Mouse (Mus musculus) erythroblast, embryonic 14.5 days (primary cell): ENCODE data around the gene Nav1. TPM values are rescaled to one million over a fixed set of nuclear protein-coding genes. Genes with fewer than 3 reads are reported as not detected.

ENCODE experiments used
- H3K27me3 ChIP-seq: 2 replicates; pipeline ENCODE4 v1.6.1; 2012; ENCODE audit warnings: inconsistent platforms; ENCODE audit not compliant: control insufficient read depth
- H3K36me3 ChIP-seq: 2 replicates; pipeline ENCODE4 v1.6.1; 2012; ENCODE audit warnings: mild to moderate bottlenecking, inconsistent platforms; ENCODE audit not compliant: control insufficient read depth
- H3K4me1 ChIP-seq: 2 replicates; pipeline ENCODE4 v1.6.1; 2012; ENCODE audit warnings: inconsistent platforms; ENCODE audit not compliant: control insufficient read depth
- H3K4me3 ChIP-seq: replicated peaks from 2 replicates; pipeline ENCODE3; 2012; ENCODE audit warnings: moderate library complexity, mild to moderate bottlenecking, inconsistent platforms
- H3K9me3 ChIP-seq: 2 replicates; pipeline ENCODE4 v1.6.1; 2012; ENCODE audit warnings: low read length, inconsistent platforms, mixed read lengths; ENCODE audit not compliant: control insufficient read depth
- GATA1 ChIP-seq: IDR thresholded peaks from 2 replicates; pipeline ENCODE4 v1.6.1; 2012; ENCODE audit warnings: low read length, inconsistent platforms, mixed read lengths
- TAL1 ChIP-seq: IDR thresholded peaks from 3 replicates; pipeline ENCODE4 v1.6.1; 2012; ENCODE audit warnings: low read length, inconsistent platforms, mixed read lengths
- polyA plus RNA-seq: library from polyadenylated mRNA; stranded (reverse); fragments of >175 nt; gene quantifications from 2 replicates; pipeline ENCODE4 v1.2.3, GENCODE M21; 2012

Nav1 gene
- polyA plus RNA-seq, 1 experiment, result 0.01 TPM

GRCm38 (mm10) chr1:135422772-135423171 lies 184.3 kb downstream of the Nav1 start:
- Histone ChIP-seq H3K36me3 (peaks cover 80% of the 10 kb centered on the region), H3K27me3 (no peaks in the 10 kb centered on the region), H3K4me1 (no peaks in the 10 kb centered on the region; the same call in 1 of the 2 replicates), H3K4me3 (no peak overlapping the region), H3K9me3 (no peaks in the 10 kb centered on the region)
- TF ChIP-seq TAL1, result no peak
- TF ChIP-seq GATA1, result no peak

- Histone ChIP-seq H3K4me1 (no peaks in the 10 kb centered on the region), H3K9me3 (no peaks in the 10 kb centered on the region), H3K36me3 (peaks cover 91% of the 10 kb centered on the region), H3K27me3 (no peaks in the 10 kb centered on the region), H3K4me3 (no peak overlapping the region)
- TF ChIP-seq TAL1 (no peak), GATA1 (no peak)
These were observed 193.1 kb downstream of the Nav1 start for GRCm38 (mm10) chr1:135413996-135414395.

- no peaks in the 10 kb centered on the region for H3K4me1 ChIP-seq
- H3K4me3 ChIP-seq, result no peak overlapping the region
- no peaks in the 10 kb centered on the region for H3K27me3 ChIP-seq
- peaks cover 88% of the 10 kb centered on the region for H3K36me3 ChIP-seq
- no peak for TF ChIP-seq TAL1
- no peak for TF ChIP-seq GATA1
- no peaks in the 10 kb centered on the region for H3K9me3 ChIP-seq
These were observed 195.0 kb downstream of the Nav1 start for GRCm38 (mm10) chr1:135412130-135412529.

GRCm38 (mm10) chr1:135410967-135411366 lies 196.1 kb downstream of the Nav1 start:
- H3K4me3 ChIP-seq, result no peak overlapping the region
- no peaks in the 10 kb centered on the region for H3K27me3 ChIP-seq
- no peaks in the 10 kb centered on the region for H3K9me3 ChIP-seq
- TF ChIP-seq TAL1, result no peak
- H3K36me3 ChIP-seq, result peaks cover 87% of the 10 kb centered on the region
- no peaks in the 10 kb centered on the region for H3K4me1 ChIP-seq

- no peaks in the 10 kb centered on the region for H3K9me3 ChIP-seq
- peaks cover 90% of the 10 kb centered on the region for H3K36me3 ChIP-seq
These were observed 198.1 kb downstream of the Nav1 start for GRCm38 (mm10) chr1:135408973-135409372.

GRCm38 (mm10) chr1:135405356-135405755 lies 201.7 kb downstream of the Nav1 start:
- Histone ChIP-seq H3K9me3 (no peaks in the 10 kb centered on the region), H3K4me1 (no peaks in the 10 kb centered on the region), H3K36me3 (peaks cover 94% of the 10 kb centered on the region), H3K27me3 (no peaks in the 10 kb centered on the region), H3K4me3 (no peak overlapping the region)
- TF ChIP-seq TAL1 (no peak), GATA1 (no peak)

More at GRCm38 (mm10) chr1:135408973-135409372, 198.1 kb downstream of the Nav1 start:
- TF ChIP-seq GATA1, result no peak
- no peak for TF ChIP-seq TAL1
- H3K4me1 ChIP-seq, result no peaks in the 10 kb centered on the region
- no peak overlapping the region for H3K4me3 ChIP-seq
- H3K27me3 ChIP-seq, result no peaks in the 10 kb centered on the region

- TF ChIP-seq TAL1 (no peak), GATA1 (no peak)
- Histone ChIP-seq H3K4me3 (no peak overlapping the region), H3K4me1 (no peaks in the 10 kb centered on the region), H3K36me3 (peaks cover 90% of the 10 kb centered on the region), H3K9me3 (no peaks in the 10 kb centered on the region), H3K27me3 (no peaks in the 10 kb centered on the region)
These were observed 205.5 kb downstream of the Nav1 start for GRCm38 (mm10) chr1:135401452-135402110.

- H3K36me3 ChIP-seq, result peaks cover 86% of the 10 kb centered on the region
These were observed 207.6 kb downstream of the Nav1 start for GRCm38 (mm10) chr1:135399466-135399865.

GRCm38 (mm10) chr1:135385161-135385560 lies 221.9 kb downstream of the Nav1 start:
- Histone ChIP-seq H3K4me1 (no peaks in the 10 kb centered on the region), H3K36me3 (peaks cover 75% of the 10 kb centered on the region), H3K9me3 (no peaks in the 10 kb centered on the region), H3K27me3 (no peaks in the 10 kb centered on the region), H3K4me3 (no peak overlapping the region)
- TF ChIP-seq TAL1, result no peak
- no peak for TF ChIP-seq GATA1

More at GRCm38 (mm10) chr1:135399466-135399865, 207.6 kb downstream of the Nav1 start:
- TF ChIP-seq TAL1 (no peak), GATA1 (no peak)
- H3K4me1 ChIP-seq, result no peaks in the 10 kb centered on the region
- no peaks in the 10 kb centered on the region for H3K9me3 ChIP-seq
- H3K4me3 ChIP-seq, result no peak overlapping the region
- H3K27me3 ChIP-seq, result no peaks in the 10 kb centered on the region

Other genes with a start within 250 kb of the Nav1 start
- not detected in 2 replicates for gene Shisa4, start 232.1 kb downstream of the Nav1 start, polyA plus RNA-seq
- 0.55 and 0.62 TPM in 2 replicates for gene Ipo9, start 176.8 kb downstream of the Nav1 start, polyA plus RNA-seq
- gene Csrp1, start 112.8 kb upstream of the Nav1 start, polyA plus RNA-seq, result 3.8 and 4.0 TPM in 2 replicates
- gene Phlda3, start 158.8 kb upstream of the Nav1 start, polyA plus RNA-seq, result 11.2 and 11.3 TPM in 2 replicates
- 0.07 TPM in 1 of 2 replicates, not detected in the other for gene Tnni1, start 172.1 kb upstream of the Nav1 start, polyA plus RNA-seq
- 0.01 TPM in 1 of 2 replicates, not detected in the other for gene Lad1, start 211.3 kb upstream of the Nav1 start, polyA plus RNA-seq
- 0.01 TPM in 1 of 2 replicates, not detected in the other for gene Tnnt2, start 229.1 kb upstream of the Nav1 start, polyA plus RNA-seq